Mouse (Mus musculus): ENCODE measurements at regions not wholly inside any gene's neighbourhood (a gene's known extent, or its start where the extent isn't known, plus 50 kb on each side); places are given as distances from the start of the nearest gene placed in this dataset.

DNA sequence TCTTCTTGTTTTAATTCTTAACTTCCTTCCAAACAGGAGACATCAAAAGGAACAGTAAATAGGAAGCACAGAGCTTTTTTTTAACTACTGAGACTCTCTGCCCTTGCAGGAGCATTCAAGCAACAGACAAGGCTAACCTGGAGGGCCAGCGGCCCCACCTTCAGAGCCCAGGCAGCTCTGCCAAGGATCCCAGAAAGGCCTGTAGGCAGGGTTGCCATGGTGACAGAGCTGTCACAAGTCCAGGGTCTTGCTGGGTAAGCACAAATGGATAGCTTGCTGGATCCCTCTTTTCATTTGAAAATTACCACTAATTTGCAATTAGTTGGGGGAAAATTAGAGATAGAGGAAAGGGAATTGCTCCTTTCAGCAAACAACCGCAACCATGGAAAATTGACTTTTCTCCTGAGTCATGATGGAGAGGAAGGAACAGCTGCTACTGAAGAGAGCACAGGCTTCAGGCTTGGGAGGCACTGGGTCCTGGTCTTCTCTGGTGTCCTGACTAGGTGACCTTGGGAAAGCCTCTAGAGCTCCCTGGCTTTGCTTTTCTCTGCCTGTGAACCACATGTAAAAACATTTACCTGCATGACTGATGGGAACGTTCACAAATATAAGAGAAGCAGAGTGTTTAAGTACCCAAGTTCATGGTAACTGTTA, 477.5 kb upstream of the Cdh5 start:
- Histone ChIP-seq H3K4me1 (ENCODE audit: control insufficient read depth, insufficient read depth, low read length) (no peaks in the 10 kb centered on the region), H3K79me2 (replicated peaks; ENCODE audit: control insufficient read depth, insufficient read depth, low read length) (no peaks in the 10 kb centered on the region), H3K27ac (no peak overlapping the region), H3K9ac (ENCODE audit: low read depth, low read length) (no peak overlapping the region), H3K4me3 (no peak overlapping the region), H3K36me3 (ENCODE audit: control insufficient read depth, insufficient read depth, low read length) (no peaks in the 10 kb centered on the region), H3K27me3 (ENCODE audit: control insufficient read depth, insufficient read depth, low read length) (no peaks in the 10 kb centered on the region)
- no peak for TF ChIP-seq EP300 (IDR thresholded peaks at IDR 0.05; ENCODE audit: insufficient read depth, low read depth, low read length)
- no peak for TF ChIP-seq CTCF (IDR thresholded peaks at IDR 0.05)
- no peak for TF ChIP-seq POLR2A (IDR thresholded peaks at IDR 0.05; ENCODE audit: insufficient read depth, low read depth, low read length)
- no peak for DNase-seq
- intact Hi-C loops (cut with DNase I) = no loop called here
- WGBS = 71% methylated on average over 3 of the region's 3 CpGs

- intact Hi-C loops (cut with DNase I) = no loop called here
- Histone ChIP-seq H3K27me3 (ENCODE audit: control insufficient read depth, insufficient read depth, low read length) (no peaks in the 10 kb centered on the region), H3K9ac (ENCODE audit: low read depth, low read length) (no peak overlapping the region), H3K4me1 (ENCODE audit: control insufficient read depth, insufficient read depth, low read length) (no peaks in the 10 kb centered on the region), H3K79me2 (replicated peaks; ENCODE audit: control insufficient read depth, insufficient read depth, low read length) (no peaks in the 10 kb centered on the region), H3K27ac (no peak overlapping the region), H3K4me3 (no peak overlapping the region), H3K36me3 (ENCODE audit: control insufficient read depth, insufficient read depth, low read length) (no peaks in the 10 kb centered on the region)
- TF ChIP-seq EP300 (IDR thresholded peaks at IDR 0.05; ENCODE audit: insufficient read depth, low read depth, low read length) = no peak
- TF ChIP-seq POLR2A (IDR thresholded peaks at IDR 0.05; ENCODE audit: insufficient read depth, low read depth, low read length) = no peak
- no peak for TF ChIP-seq CTCF (IDR thresholded peaks at IDR 0.05)
- WGBS = 58% methylated on average over 7 of the region's 7 CpGs
- no peak for DNase-seq
These were observed 476.1 kb upstream of the Cdh5 start for GRCm38 (mm10) chr8:103625166-103625890.

DNA sequence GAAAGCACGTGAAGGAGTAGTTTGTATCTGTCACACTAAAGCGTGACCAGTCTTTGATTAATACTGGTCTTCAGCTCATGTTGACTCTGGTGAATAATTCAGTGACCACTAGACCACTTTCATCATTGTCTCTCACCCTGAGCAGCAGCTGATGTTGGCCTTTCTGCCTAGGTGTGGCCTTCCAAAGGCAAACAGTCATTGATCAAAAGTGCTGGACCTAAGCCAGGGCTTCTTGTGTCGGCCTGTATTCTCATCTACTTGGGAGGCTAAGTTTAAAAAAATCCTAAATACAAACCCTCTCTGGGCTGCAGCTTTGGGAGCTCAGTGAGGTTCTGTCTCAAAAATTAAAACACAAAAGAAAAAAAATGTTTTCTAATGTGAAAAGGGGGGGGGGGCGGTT, 475.0 kb upstream of the Cdh5 start:
- Histone ChIP-seq H3K27ac (no peak overlapping the region), H3K36me3 (ENCODE audit: control insufficient read depth, insufficient read depth, low read length) (no peaks in the 10 kb centered on the region), H3K79me2 (replicated peaks; ENCODE audit: control insufficient read depth, insufficient read depth, low read length) (no peaks in the 10 kb centered on the region), H3K9ac (ENCODE audit: low read depth, low read length) (no peak overlapping the region), H3K4me3 (no peak overlapping the region), H3K4me1 (ENCODE audit: control insufficient read depth, insufficient read depth, low read length) (no peaks in the 10 kb centered on the region), H3K27me3 (ENCODE audit: control insufficient read depth, insufficient read depth, low read length) (no peaks in the 10 kb centered on the region)
- DNase-seq = no peak
- intact Hi-C loops (cut with DNase I) = no loop called here
- WGBS = 60% methylated on average over 4 of the region's 4 CpGs
- TF ChIP-seq CTCF (IDR thresholded peaks at IDR 0.05) = no peak
- TF ChIP-seq POLR2A (IDR thresholded peaks at IDR 0.05; ENCODE audit: insufficient read depth, low read depth, low read length) = no peak
- no peak for TF ChIP-seq EP300 (IDR thresholded peaks at IDR 0.05; ENCODE audit: insufficient read depth, low read depth, low read length)

DNA sequence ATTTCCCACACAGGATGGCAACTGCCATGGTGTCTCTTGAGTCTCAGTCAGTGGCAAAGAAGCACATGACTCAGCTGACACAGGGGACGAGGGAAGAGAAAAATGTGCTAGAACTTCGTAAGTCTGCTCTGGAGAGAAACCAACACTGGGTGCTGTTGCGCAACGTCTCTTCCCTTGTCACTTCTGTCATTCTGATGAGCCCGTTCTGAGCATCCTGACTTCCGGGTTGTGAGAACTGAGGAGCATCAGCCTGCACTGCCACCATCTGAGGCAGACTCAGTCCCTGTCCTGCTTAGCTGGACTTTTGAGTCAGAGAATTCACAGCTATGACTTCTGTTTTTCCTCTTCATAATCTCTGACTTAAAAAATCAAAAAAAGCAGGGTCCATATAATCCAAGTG, 468.9 kb upstream of the Cdh5 start:
- intact Hi-C loops (cut with DNase I) = no loop called here
- H3K4me3 ChIP-seq = no peak overlapping the region
- 61% methylated on average over 6 of the region's 6 CpGs for WGBS
- H3K9ac ChIP-seq (ENCODE audit: low read depth, low read length) = no peak overlapping the region
- no peak for DNase-seq
- no peaks in the 10 kb centered on the region for H3K27me3 ChIP-seq (ENCODE audit: control insufficient read depth, insufficient read depth, low read length)
- H3K79me2 ChIP-seq (replicated peaks; ENCODE audit: control insufficient read depth, insufficient read depth, low read length) = no peaks in the 10 kb centered on the region
- TF ChIP-seq CTCF (IDR thresholded peaks at IDR 0.05) = no peak
- no peak for TF ChIP-seq EP300 (IDR thresholded peaks at IDR 0.05; ENCODE audit: insufficient read depth, low read depth, low read length)
- no peak for TF ChIP-seq POLR2A (IDR thresholded peaks at IDR 0.05; ENCODE audit: insufficient read depth, low read depth, low read length)
- no peaks in the 10 kb centered on the region for H3K36me3 ChIP-seq (ENCODE audit: control insufficient read depth, insufficient read depth, low read length)
- H3K27ac ChIP-seq = no peak overlapping the region
- H3K4me1 ChIP-seq (ENCODE audit: control insufficient read depth, insufficient read depth, low read length) = no peaks in the 10 kb centered on the region

DNA sequence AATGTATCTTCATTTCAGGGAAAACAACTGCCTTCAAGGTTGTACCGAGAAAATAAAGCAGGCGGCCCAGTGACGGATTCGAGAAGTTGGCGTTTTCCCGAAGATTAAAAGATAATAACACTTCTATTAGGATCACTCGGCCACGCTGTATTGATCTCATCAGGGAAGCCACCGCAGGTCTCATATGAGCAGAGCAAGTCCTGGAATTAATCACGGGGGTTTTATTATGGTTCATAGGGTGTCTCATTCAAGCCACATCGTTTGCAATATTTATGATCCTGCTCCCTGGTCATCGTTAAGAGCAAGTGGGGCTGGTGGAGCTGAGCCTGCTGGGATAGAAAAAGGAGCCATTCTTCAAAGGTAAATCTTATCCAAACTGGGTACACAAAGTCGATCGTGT, 466.5 kb upstream of the Cdh5 start:
- no peak for DNase-seq
- WGBS = 93% methylated on average over 14 of the region's 14 CpGs
- Histone ChIP-seq H3K27me3 (ENCODE audit: control insufficient read depth, insufficient read depth, low read length) (no peaks in the 10 kb centered on the region), H3K4me1 (ENCODE audit: control insufficient read depth, insufficient read depth, low read length) (no peaks in the 10 kb centered on the region), H3K4me3 (no peak overlapping the region), H3K27ac (no peak overlapping the region), H3K36me3 (ENCODE audit: control insufficient read depth, insufficient read depth, low read length) (no peaks in the 10 kb centered on the region), H3K79me2 (replicated peaks; ENCODE audit: control insufficient read depth, insufficient read depth, low read length) (no peaks in the 10 kb centered on the region), H3K9ac (ENCODE audit: low read depth, low read length) (no peak overlapping the region)
- no peak for TF ChIP-seq POLR2A (IDR thresholded peaks at IDR 0.05; ENCODE audit: insufficient read depth, low read depth, low read length)
- TF ChIP-seq CTCF (IDR thresholded peaks at IDR 0.05) = no peak
- no peak for TF ChIP-seq EP300 (IDR thresholded peaks at IDR 0.05; ENCODE audit: insufficient read depth, low read depth, low read length)
- intact Hi-C loops (cut with DNase I) = no loop called here

- no peak for DNase-seq
- Histone ChIP-seq H3K27me3 (ENCODE audit: control insufficient read depth, insufficient read depth, low read length) (no peaks in the 10 kb centered on the region), H3K4me1 (ENCODE audit: control insufficient read depth, insufficient read depth, low read length) (no peaks in the 10 kb centered on the region), H3K4me3 (no peak overlapping the region), H3K9ac (ENCODE audit: low read depth, low read length) (no peak overlapping the region), H3K27ac (no peak overlapping the region), H3K79me2 (replicated peaks; ENCODE audit: control insufficient read depth, insufficient read depth, low read length) (no peaks in the 10 kb centered on the region), H3K36me3 (ENCODE audit: control insufficient read depth, insufficient read depth, low read length) (no peaks in the 10 kb centered on the region)
- 91% methylated on average over 2 of the region's 2 CpGs for WGBS
- intact Hi-C loops (cut with DNase I) = no loop called here
- TF ChIP-seq POLR2A (IDR thresholded peaks at IDR 0.05; ENCODE audit: insufficient read depth, low read depth, low read length) = no peak
- no peak for TF ChIP-seq EP300 (IDR thresholded peaks at IDR 0.05; ENCODE audit: insufficient read depth, low read depth, low read length)
- TF ChIP-seq CTCF (IDR thresholded peaks at IDR 0.05) = no peak
These were observed 457.8 kb upstream of the Cdh5 start for GRCm38 (mm10) chr8:103643621-103644020.

All from heart, adult 2 months (tissue).